Mouse (Mus musculus) ES-Bruce4 (cell line): ENCODE measurements around the gene Lzts2. TPM values are rescaled to one million over a fixed set of nuclear protein-coding genes. Genes with fewer than 3 reads are reported as not detected.

ENCODE experiments used
- H3K27ac ChIP-seq: 2 replicates; pipeline ENCODE4 v1.5.1; 2012; ENCODE audit warnings: low read length, inconsistent platforms; ENCODE audit not compliant: insufficient read depth
- H3K27me3 ChIP-seq: 2 replicates; pipeline ENCODE4 v1.6.1; 2012; ENCODE audit warnings: mild to moderate bottlenecking, low read length, inconsistent platforms; ENCODE audit not compliant: control insufficient read depth, poor library complexity, insufficient read depth, severe bottlenecking
- H3K36me3 ChIP-seq: 2 replicates; pipeline ENCODE4 v1.6.1; 2012; ENCODE audit warnings: inconsistent platforms, mild to moderate bottlenecking, low read length, moderate library complexity; ENCODE audit not compliant: control insufficient read depth, poor library complexity, insufficient read depth, severe bottlenecking
- H3K4me1 ChIP-seq: one replicate; pipeline ENCODE4 v1.8.1; 2011; ENCODE audit warnings: low read length; ENCODE audit not compliant: control insufficient read depth, insufficient read depth
- H3K4me3 ChIP-seq: 2 replicates; pipeline ENCODE4 v1.5.1; 2011; ENCODE audit warnings: low read depth, mild to moderate bottlenecking, low read length
- H3K9ac ChIP-seq: 2 replicates; pipeline ENCODE4 v1.6.1; 2012; ENCODE audit warnings: low read depth, mild to moderate bottlenecking, inconsistent platforms; ENCODE audit not compliant: poor library complexity, severe bottlenecking
- H3K9me3 ChIP-seq: replicated peaks from 2 replicates; pipeline ENCODE4 v1.6.1; 2012; ENCODE audit warnings: mild to moderate bottlenecking, low read length, inconsistent platforms; ENCODE audit not compliant: control insufficient read depth, poor library complexity, insufficient read depth, severe bottlenecking
- CTCF ChIP-seq: IDR thresholded peaks from one replicate; pipeline ENCODE4 v1.8.1; 2011; ENCODE audit warnings: low read depth, low read length
- EP300 ChIP-seq: IDR thresholded peaks from 2 replicates; pipeline ENCODE4 v1.6.1; 2011; ENCODE audit warnings: low read depth, low read length; ENCODE audit not compliant: insufficient read depth
- POLR2A ChIP-seq: IDR thresholded peaks from one replicate; pipeline ENCODE4 v1.8.1; 2011; ENCODE audit warnings: low read length; ENCODE audit not compliant: insufficient read depth
- polyA plus RNA-seq: library from polyadenylated mRNA; stranded (reverse); fragments of >200 nt; gene quantifications from 2 replicates; pipeline ENCODE4 v1.2.4, GENCODE M21; 2011; ENCODE audit warnings: low read depth; ENCODE audit not compliant: missing spikeins, insufficient read depth, insufficient read length

Gene Lzts2
- polyA plus RNA-seq, 1 experiment: 39.9 TPM

DNA sequence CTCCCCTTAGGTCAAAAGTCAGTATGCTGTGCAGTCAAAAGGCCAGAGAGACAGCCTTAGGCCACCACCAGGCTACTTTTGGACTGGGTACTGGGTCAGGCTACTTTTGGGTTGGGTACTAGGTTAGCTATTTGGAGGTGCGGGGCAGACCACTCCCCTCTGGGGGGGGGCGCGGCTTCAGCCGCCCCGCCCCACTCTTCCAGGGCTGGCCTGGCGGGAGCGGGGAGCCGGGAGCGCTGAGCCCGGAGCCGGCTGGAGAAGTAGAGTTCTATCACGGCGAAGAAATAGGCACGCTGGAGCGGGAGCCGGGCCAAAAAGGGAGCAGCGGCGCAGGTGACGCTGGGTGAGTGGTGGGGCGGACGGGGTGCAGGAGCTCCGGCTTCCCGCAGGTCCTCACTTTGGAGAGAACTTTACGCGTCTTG, 778 bp downstream of the Lzts2 start:
- H3K4me1 ChIP-seq: peaks cover 7% of the 10 kb centered on the region
- H3K36me3 ChIP-seq: peaks cover 20% of the 10 kb centered on the region
- H3K27ac ChIP-seq: peak overlapping the region; percentile 60
- H3K9ac ChIP-seq: peak overlapping the region; percentile 86
- H3K4me3 ChIP-seq: peak overlapping the region; percentile 83
- TF ChIP-seq CTCF (no peak), EP300 (no peak), POLR2A (no peak)
- no peaks in the 10 kb centered on the region for H3K9me3 ChIP-seq
- no peaks in the 10 kb centered on the region for H3K27me3 ChIP-seq

DNA sequence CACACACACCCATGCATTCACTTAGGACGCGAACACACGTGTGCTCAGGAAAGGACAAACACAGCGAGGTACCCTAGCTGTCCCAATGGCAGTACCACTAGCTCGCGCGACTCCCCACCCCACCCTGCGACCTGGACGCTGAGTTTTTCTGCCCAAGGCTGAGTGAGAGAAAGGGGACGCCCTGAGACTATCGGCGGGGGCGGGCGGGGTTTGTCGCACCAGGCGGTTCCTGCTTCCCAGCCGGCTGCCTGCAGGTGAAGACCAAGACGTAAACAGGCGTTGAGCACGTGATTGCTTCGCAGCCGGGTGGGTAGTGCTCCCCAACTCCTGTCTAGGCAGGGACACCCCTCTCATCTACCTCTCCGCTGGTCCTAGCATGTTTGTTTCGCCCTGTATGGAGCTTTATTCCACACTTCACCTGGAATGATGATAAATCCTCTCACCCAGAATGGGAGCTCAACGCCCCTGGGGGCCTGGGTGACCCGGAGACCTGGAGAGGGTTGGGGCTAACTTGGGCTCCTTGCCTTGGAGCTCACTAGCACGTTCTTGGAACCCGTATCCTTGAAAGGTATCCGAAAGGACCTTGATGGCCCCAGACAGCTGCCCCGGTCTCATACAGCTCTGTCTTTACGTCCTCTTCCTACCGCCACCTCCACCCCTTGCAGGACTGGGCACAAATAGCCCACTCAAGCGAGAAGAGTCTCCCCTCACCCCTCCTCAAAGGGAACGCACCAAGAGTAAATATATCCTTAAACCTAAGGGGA, 1.5 kb downstream of the Lzts2 start:
- TF ChIP-seq CTCF: no peak
- TF ChIP-seq EP300: peak; percentile 80; the same call in 1 of the 2 replicates
- TF ChIP-seq POLR2A: no peak
- Histone ChIP-seq H3K27me3 (no peaks in the 10 kb centered on the region), H3K36me3 (peaks cover 13% of the 10 kb centered on the region), H3K9ac (peak overlapping the region; percentile 86), H3K4me1 (peaks cover 7% of the 10 kb centered on the region), H3K4me3 (peak overlapping the region; percentile 83), H3K27ac (peak overlapping the region; percentile 49), H3K9me3 (no peaks in the 10 kb centered on the region)

GRCm38 (mm10) chr19:45016341-45017215, 2.4 kb downstream of the Lzts2 start:
- peak overlapping the region; percentile 83 for H3K4me3 ChIP-seq
- H3K27me3 ChIP-seq: no peaks in the 10 kb centered on the region
- no peak for TF ChIP-seq CTCF
- peak; percentile 74 for TF ChIP-seq EP300
- peaks cover 6% of the 10 kb centered on the region; the same call in 1 of the 2 replicates for H3K36me3 ChIP-seq
- peaks cover 7% of the 10 kb centered on the region for H3K4me1 ChIP-seq
- peak overlapping the region; percentile 86 for H3K9ac ChIP-seq
- no peaks in the 10 kb centered on the region for H3K9me3 ChIP-seq
- peak overlapping the region; percentile 82 for H3K27ac ChIP-seq

DNA sequence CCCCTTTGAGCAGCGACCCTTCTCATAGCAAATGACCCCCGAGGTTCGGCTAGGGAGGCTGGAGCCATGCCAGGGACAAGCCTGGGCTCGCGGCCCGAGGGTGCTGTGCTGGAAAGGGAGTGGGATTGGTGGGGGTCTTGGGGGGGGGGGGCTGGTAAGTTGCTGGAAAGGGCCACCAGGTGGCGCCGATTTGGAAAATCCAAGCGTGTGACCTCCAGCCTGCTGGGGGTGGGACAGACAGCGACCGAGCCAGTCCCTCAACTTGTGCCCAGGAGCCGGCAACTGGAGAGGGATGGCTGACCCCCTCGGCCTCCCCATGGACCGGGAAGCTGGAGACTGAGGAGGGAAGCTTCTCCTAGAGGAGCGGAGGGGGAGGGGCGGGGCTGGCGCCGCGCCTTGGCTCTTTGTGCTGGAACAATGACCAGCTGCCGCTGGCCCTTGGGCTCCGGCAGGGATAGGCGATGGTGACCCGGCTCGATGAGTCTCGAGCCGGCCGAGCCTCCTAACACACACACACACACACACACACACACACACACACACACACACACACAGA, 3.1 kb downstream of the Lzts2 start:
- H3K9me3 ChIP-seq: no peaks in the 10 kb centered on the region
- H3K27ac ChIP-seq: peak overlapping the region; percentile 82
- H3K9ac ChIP-seq: peak overlapping the region; percentile 86
- 0 out of 2 replicates have a peak, but pooled peaks cover 2% of the 10 kb centered on the region for H3K36me3 ChIP-seq
- H3K27me3 ChIP-seq: no peaks in the 10 kb centered on the region
- peaks cover 7% of the 10 kb centered on the region for H3K4me1 ChIP-seq
- peak overlapping the region; percentile 75 for H3K4me3 ChIP-seq
- TF ChIP-seq EP300 (no peak), POLR2A (no peak), CTCF (peak; percentile 19)

DNA sequence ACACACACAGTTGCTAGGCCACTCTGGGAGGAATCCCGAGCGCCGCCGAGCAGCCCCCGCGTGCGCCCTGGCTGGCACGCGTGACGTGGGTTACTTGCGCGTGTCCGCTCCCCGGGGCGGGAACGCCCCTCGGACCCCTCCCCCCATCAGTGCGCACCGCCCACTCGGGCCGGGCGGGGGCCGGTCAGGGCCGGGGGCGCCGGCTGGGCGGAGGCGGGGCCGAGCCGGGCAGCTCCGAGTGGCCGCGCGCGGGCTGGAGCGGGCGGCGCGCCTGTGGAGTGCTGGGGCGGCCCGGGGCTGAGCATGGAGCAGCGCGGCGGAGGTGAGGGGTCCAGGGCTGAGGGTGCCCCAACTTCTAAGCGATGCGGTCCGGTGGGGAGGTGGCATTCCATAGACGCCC, 3.7 kb downstream of the Lzts2 start:
- Histone ChIP-seq H3K27ac (no peak overlapping the region), H3K4me1 (peaks cover 5% of the 10 kb centered on the region), H3K9me3 (no peaks in the 10 kb centered on the region), H3K27me3 (no peaks in the 10 kb centered on the region), H3K36me3 (0 out of 2 replicates have a peak, but pooled peaks cover 2% of the 10 kb centered on the region), H3K4me3 (peak overlapping the region; percentile 75), H3K9ac (peak overlapping the region; percentile 86)
- no peak for TF ChIP-seq CTCF
- no peak for TF ChIP-seq POLR2A
- no peak for TF ChIP-seq EP300
